Mouse (Mus musculus) natural killer cell, adult 2 months (primary cell): ENCODE results near the gene Arhgap4.

ENCODE experiments used
- DNase-seq, 2 experiments: peaks; one replicate each; pipeline ENCODE4 v3.0.0; 2022; ENCODE audit warnings: low spot score in 2 of 2

Gene Arhgap4

DNA sequence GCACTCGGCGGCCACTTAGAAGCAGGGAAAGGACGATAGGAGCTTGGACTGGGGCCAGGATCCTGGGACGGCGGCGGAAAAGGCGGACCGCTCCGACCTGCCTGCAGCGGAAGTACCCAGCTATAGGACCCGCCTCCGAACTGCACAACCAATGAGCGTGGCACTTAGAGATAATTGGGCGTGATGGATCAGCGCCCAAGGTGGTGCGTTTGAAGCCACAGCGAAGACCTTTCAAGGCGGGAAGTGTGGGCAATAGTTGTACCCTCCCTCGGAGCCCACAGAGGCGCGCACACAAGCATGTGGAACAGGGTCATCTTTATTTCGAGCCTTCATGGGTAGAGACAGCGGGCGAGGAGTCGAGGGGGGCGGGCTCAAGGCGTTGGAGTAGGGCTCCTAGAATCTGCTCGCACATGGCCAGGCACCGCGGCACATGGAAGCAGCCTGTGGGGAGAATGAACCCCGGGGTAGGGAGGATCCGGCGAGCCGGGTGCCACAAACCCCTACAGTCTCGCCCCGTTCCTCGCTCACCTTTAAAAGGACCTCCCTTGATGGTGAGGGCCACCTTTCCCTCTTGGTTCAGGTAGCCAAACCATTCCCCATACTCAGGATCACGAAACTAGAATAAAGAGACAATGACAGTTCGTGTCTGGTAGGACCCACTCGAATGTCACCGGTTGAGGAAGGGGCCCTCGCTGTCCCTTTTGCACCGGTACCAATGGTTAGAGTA is at the start of gene Arhgap4, which contains the start of gene Naa10:
Gene Arhgap4, minus strand, starts transcription at position 48 of the 727 bp plus-strand sequence.
Gene Naa10, minus strand, starts transcription at position 122 of the 727 bp plus-strand sequence.
- peak; percentile 59 to 67 for DNase-seq

DNA sequence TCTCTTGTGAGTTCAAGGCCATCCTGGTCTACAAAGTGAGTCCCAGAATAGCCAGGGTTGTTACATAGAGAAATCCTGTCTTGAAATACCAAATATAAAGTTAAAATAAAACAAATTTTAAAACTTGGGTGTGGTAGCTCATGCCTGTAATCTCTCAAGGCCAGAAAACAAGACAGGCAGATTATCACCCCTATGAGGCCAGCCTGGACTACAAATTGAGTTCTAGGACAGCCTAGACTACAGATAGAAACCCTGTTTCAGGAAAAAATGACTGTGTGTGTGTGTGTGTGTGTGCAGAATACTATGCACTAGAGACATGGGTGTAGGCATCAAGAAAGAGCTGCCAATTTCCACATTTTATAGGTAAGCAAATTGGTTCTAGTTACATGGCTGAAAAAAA is 49.1 kb upstream of the Arhgap4 start:
- DNase-seq: no peak

DNA sequence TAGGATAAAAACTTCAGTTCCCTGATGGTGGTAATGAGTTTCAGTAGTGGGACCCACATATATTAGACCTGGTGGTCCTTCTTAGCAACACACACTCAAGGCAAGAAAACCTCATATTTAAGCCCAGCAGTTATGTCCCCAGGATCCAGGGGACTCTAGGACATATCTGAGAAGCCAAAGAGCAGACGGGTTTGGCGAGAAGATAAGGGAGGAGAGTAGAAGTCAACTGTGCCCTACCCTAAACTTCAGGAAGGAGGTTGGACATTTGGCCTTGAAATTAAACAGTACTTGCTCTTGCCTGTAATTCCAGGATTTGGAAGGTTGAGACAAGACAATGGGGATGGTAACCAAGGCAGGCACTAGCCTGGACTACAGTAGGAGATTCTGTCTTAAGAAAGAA is 48.1 kb upstream of the Arhgap4 start:
- no peak for DNase-seq

DNA sequence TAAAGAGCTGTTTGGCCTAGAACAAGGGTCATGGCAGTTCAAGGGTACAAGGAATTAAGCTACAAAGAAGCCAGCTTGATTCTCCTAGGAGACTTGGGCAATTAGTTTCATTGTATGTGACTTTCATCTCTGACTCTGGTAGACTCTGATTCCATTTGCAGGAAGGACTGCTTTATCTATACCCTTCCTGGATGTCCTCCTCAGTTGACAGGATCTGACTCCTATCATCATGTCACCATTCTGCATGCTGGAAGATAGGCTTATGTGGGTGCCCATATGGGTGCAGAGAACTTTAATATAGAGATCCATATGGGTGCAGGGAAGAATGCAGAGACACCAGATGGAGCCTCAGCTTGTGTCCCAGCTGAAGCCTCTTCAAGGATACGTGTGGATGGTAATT is 47.5 kb upstream of the Arhgap4 start:
- no peak for DNase-seq

DNA sequence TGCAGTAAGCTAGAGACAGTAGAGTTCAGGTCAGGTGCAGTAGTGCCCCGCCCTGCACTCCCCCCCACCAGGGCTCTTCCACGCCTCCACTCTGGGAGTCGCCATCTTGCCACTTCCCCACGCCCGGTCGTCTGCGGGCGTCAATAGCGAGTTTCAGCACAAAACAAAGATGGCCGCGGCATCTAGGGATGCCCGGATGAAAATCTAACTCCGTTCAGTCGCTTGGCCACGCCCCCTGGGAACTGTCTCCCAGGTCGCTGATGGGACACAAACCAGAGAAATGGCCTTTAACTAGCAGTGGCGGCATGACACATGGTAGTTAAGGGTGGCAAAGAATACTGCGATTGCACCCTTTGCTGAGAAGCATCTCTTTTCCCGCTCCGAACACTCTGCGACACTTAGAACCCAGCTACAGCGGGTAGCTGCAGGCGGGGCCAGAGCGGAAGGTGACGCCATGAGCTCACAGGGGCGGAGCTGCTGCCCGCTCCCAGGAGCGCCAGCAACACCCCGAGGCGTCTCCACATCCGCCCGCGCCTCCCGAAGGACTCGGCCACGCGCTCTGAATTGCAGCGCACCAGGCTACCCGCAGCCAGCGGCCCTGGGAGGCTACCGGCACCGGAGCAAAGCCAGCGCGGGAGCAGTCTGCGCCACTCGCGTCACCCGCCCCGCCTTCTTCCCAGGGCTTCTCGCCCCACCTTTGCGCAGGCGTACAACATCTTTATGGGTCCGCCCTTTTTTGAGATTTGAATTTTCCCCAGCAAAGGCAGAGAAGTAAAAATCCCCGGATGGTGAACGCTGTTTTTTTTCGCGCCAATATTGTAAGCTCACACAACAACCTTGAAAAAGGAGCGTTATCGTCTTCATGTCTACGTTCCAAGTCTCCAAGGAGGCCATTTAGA is 45.8 kb upstream of the Arhgap4 start:
- DNase-seq: peak; percentile 88 to 90

DNA sequence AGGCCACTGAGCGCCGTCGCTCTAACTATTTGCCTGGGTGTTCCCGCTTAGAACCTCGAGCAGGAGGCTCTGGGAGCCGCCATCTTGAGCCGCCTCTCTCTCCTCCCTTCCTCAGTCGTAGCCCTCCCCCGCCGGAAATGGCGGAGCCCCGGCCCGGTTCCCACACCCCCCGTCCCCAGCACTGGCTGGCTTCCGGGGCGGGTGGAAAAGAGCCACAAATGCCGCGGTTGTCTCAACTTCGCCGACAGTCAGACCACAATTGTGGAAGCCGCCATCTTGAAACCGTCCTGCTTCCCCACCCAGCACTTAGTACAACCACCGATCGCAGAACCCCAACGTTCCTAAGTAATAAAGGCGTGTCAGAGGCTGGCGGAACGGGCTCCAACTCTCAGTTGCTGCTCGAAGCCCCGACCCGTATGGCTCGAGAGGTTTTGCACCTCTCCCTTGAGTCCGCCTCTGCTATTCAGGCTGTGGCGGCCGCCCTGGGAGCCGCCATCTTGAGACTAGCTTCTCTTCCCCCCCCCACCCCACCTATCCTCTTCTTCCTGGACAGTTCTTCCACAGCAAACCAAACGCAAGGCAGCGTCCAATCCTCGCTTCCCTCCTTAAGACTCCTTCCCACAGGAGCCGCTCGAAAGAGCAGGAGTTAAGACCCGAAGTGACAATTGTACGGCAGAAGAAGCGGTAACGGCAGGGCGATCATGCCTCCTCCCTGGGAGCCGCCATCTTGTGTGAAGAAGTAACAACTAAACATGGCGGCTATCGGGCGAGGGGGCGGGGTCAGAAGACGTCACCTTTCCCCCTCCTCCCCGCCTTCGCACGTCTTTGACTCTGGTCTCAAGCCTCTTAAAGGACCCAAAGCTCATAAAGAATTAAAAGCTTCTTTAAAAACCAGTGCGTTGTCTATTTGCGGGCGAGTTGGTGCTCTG is 44.8 kb upstream of the Arhgap4 start, which contains the start of gene Hcfc1:
Gene Hcfc1, minus strand, starts transcription at position 110 of the 929 bp plus-strand sequence.
- peak; percentile 84 to 90 for DNase-seq

DNA sequence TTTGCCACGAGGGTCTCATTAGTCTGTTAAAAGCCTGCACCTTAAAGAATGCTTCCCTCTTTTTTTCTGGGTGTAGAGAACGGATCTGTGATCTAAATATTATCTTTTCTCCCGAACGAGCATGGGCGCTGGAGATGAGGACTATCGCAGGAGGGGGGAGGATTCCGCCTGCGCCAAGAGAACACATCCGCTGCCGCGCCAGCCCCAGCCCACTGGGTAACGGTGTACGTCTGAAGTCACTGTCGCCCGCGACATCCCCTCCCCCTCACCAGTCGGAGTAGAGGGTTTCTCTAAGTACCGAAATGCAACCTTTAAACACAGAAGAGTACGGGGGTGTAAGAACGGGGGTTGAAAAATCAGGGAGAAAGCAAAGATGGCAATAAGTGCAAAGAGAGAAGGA is 43.6 kb upstream of the Arhgap4 start:
- peak; percentile 24 to 48 for DNase-seq

DNA sequence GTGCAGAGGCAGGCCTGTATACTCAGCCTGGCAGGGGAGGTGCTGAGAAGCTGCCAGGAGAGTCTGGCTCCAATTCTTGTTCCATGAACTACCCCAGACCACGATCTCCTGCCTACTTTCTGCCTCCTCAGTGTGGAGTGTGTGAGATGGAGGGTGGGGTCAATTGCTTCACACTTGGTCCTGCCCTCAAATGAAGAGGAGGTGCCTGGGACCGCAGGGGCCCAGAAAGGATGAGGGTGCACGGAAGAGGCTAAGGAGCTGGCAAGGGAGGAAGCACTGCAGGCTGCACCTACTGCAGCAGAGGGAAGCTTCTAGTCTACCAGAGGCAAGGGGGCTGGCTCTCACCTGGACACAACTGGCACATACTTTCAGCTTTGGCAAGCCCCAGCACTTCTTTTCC is 42.7 kb upstream of the Arhgap4 start:
- DNase-seq: peak; percentile 11 to 22

DNA sequence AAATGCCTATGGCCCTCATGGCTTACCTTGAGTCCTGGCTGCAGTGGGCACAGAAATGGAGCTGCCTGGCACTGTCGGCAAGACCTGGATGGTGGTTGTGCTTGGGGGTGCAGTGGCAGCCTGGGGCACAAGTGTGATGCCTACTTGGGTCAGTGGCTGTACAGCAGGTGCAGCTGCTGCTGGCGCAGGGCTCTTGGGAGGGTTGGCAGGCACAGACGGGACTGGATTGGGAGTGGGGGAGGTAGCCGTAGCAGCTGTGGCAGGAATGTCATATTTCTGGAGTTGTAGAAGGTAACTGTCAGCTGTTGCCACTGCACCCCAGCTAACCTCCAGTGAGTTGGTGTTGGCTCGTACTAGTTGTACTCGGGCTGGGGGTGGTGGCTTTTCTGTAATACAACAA is 33.3 kb upstream of the Arhgap4 start:
- DNase-seq: no peak

DNA sequence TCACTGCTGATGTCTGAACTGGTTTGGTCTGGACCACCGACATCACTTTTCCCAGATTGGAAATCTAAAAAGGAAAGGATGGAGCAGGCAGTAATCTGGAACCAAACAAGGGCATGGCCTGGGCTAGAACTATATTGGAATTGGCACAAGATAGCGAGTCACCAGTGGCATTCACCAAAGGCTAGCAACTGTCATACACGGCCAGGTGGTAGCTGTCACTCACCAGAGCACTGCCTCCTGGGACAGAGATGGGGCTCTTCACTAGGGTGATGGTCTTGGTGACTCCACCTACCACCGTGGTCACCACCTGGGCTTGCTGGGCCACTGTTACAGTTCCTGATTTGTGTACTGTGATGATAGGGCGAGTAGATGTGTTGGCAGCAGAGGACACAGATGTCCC is 30.9 kb upstream of the Arhgap4 start:
- no peak for DNase-seq

DNA sequence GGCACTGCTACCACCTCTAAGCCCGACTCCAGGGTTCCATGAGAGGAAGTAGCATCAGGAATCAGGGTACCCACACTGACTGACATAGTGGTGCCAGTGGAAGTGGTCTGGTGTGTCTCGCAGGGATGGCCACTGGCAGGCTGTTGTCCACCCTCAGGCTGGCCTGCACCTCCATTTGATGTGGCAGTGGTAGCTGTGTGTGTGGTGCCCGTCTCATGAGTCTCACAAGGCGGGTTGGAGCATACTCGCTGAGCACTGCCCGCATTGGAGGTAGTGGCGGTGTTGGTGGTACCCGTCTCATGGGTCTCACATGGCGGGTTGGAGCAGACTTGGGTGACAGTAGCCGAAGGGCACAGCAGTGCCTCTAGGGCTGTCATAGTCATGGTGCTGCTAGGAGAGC is 27.7 kb upstream of the Arhgap4 start:
- DNase-seq: no peak

DNA sequence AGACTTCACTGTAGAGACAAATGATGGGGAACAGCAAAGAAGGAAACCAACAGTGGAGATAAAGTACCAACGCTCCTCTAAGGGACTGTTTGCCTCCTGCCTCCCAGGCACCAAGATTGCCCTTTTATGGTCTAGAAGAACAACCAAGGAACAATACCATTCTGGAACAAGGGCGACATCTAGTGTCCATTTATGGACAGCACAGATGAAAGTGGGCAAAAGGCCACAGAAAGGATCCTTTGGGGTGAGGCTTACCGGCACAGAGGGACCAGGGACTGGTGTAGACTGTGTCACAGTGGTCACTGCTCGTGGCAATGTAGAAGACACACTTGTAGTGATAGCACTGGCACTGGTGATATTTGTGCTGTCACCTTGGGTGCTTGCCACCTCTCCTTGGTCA is 27.0 kb upstream of the Arhgap4 start:
- peak; percentile 57 to 64 for DNase-seq

DNA sequence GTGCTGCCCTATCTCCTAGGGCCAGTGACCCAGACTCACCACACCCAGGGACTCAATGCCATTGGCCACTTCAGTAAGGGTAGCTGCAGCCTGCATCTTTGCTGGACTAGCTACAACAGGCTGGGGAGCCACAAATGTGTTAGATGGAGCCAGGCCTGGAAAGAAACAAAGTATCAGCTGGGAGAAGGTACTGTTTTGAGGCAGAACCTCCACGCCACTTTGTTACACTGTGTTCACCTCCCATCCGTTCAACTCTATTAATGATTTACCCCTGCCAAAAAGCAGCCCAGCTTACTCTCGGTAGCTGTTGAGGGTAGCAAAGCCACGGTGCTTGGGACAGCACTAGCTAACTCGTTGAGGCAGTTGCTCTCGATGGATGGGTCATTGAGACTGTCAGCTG is 25.2 kb upstream of the Arhgap4 start:
- no peak for DNase-seq

DNA sequence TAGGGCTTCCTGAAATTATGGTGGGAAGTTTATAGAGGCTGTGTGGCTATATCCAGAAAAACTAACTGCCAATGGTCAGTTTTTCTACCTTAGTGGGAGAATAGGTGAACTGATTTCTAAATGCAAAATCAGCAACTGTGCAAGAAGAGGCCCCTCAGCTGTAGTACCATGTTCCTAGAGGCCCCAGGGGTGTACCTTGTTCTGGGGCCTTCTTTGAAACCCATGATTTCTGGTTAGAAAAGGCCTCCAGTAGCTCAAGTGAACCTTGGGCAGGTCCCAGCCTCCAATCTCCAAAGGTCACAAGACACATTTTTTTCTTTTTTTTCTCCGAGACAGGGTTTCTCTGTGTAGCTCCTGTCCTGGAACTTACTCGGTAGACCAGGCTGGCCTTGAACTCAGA is 20.6 kb upstream of the Arhgap4 start:
- DNase-seq: no peak

DNA sequence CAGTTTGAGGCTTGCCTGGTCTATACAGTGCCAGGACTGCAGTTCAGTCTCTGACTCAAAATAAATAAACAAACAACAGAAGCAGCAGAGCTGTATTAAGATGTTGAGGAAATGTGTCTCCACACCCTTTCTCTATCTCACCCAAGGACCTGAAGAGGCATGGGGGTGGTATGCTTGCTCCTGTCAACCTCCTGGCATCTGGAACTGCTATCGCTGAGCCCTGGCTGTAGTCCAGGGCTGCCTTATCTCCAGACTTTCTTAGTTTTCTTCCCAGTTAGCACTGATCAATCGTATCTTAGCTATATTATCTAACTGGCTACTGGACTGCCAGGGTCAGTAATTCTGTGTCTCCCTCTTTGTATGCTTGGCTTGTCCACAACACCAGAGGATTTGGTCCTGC is 20.2 kb upstream of the Arhgap4 start:
- DNase-seq: no peak

DNA sequence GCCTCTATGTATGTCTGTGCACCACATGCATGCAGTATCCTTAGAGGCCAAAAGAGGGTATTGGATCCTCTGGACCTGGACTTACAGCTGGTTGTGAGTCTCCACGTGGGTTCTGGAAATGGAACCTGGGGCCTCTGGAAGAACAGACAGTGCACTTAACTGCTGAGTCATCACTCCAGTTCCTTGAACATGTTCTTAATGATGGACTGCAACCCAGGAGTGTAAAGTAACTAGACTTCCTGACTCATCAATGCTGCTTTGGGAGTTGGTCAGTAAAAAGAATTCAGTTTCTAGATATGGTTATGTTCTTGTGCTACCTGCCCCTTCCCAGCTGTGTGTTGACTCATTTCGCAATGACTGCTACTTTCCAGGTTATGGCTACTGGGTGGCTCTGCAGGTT is 10.2 kb upstream of the Arhgap4 start:
- DNase-seq: no peak

DNA sequence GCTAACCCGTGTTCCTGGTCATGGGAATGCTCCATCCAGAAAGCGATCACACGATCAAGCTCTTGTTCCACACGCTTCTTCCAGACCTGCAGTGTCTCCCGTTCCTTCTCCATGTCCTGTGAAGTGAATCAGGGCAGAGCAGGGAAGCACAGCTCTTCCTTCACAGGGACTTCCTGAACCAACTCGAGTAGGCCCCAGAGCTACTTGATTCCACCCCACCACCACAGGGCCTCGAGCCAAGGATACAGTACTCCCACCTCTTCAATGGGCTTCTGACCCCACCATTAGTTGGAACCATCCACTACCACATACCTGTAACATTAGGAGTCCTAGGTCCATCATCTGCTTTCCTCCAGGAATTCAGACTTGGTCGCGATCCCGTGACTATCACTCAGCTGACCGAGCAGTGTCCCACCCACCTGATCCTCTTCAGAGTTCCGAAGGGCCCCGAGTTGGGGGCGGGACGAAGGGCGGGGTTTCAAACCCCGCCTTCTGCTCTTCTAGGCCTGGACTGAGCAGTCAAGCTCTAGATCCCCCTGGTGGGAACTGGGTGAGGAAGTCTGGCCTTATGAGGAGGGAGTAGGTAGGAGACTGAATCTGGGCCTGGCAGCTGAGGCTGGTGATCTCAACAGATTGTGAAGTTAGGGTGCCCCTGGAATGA is 8.9 kb upstream of the Arhgap4 start, which contains the start of gene Renbp:
Gene Renbp, minus strand, starts transcription at position 449 of the 661 bp plus-strand sequence.
- DNase-seq: peak; percentile 29 to 60

DNA sequence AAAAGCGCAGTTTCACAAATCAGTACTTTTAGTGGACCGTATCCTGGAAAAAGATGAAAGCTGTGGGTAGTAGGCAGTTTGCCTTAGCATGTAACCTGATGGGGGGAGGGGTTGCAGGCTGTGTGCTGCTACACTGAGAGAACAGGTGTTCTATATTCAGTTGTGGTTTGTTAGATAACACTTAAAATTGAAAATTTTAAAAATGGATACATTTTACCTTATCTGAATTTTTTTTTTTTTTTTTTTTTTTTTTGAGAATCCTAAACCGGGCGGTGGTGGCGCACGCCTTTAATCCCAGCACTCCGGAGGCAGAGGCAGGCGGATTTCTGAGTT is 846 bp upstream of the Arhgap4 start:
- DNase-seq: no peak

DNA sequence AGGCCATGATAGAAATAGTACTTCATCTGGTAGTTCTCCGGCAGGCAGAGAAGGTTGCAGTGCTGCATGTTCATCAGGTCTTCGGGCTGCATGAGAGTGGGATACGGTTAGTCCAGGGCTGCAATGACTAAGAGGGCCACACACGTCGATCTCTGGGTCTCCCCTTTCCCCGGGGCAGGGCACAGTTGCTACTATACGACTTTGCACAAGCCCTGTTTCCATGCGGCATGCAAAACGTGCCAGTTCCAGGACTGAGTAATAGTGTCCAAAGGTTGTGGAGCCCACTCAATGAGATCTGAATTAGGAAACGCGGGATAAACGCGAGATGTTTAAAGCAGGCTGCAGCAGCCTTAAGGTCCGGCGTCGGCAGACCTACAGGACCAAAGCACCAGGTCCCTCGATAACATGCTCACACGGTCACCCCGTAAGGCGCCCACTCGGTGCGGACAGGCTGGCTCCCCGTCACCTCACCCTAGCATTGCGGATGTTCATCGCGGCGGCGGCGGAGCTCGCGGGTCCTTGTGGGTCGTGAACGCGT is 316 bp downstream of the Arhgap4 start:
- DNase-seq: no peak

DNA sequence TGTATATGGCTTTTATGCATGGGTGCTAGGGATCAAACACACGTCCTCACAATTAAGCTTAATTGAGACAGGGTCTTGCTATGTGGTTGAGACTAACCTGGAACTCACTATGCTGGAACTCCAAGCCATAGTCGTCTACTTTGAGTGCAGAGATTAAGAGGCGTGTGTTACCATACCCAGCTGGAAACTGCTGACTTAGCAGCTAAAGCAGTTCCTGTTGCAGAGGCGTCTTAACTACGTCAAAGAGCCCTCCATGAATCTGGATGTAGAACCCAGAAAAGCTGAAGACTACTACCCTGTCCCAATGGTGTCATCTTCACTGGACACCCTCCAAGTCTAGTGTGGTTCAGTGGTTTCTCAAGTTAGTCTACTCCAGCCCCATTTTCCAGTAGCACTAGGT is 3.0 kb downstream of the Arhgap4 start:
- DNase-seq: no peak

DNA sequence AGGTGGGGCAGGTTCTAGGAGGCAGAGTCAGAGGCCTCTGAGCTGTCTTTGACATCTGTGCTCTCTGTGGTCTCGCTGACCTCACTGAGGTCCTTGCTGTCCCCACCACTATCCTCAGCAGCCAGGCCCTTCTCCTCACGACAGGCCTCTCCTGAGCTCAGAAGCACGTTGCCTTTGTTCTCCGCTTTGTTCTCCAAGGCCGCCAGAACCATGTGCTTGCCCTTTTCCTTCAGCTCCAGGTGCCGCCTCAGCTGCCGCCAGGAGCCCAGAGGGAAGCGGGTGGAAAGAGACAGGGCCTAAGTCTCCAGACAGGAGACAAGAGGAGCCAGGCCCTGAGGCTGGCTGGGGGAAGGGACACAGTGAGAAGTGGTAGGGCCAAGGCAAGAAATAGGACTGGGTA is 4.7 kb downstream of the Arhgap4 start:
- no peak for DNase-seq
